Mouse (Mus musculus) G1E (cell line): Measurements from ENCODE around the gene Ecm1.

ENCODE experiments used
- CTCF ChIP-seq: IDR thresholded peaks from 2 replicates; pipeline ENCODE4 v1.5.1; 2012; ENCODE audit warnings: low read depth, low read length, inconsistent platforms, mixed read lengths
- GATA2 ChIP-seq: IDR thresholded peaks from 2 replicates; pipeline ENCODE4 v1.6.1; 2012; ENCODE audit warnings: low read depth, low read length, inconsistent platforms, borderline replicate concordance
- POLR2AphosphoS5 ChIP-seq: IDR thresholded peaks from 2 replicates; pipeline ENCODE4 v1.6.1; 2012; ENCODE audit warnings: low read depth, low read length, inconsistent platforms; ENCODE audit not compliant: insufficient replicate concordance
- TAL1 ChIP-seq: conservative IDR thresholded peaks from 2 replicates; pipeline ENCODE4 v1.6.1; 2012; ENCODE audit warnings: low read depth, low read length, inconsistent platforms, mixed read lengths

DNA sequence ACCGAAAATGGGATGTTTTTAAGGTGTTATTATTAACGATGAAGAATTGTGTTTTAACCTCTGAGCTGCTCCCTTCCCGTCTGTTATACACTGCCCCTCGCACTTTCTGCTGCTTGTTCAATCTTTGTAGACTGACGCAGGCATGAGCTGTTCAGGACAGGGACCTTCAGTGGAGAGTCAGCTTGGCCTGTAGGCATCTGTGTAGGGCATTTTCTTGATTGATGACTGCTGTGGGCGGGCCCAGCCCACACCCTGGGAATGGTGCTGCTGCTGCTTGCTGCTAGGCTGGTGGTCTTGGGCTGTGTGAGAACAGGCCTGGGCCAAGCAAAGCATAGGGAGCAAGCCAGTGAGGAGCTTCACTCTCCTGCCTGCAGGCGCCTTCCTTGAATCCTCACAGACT lies 8.9 kb downstream of the Ecm1 start:
- TF ChIP-seq GATA2 (no peak), CTCF (no peak), TAL1 (no peak), POLR2AphosphoS5 (no peak)
